Mouse (Mus musculus): ENCODE results near the gene Syngr1. TPM values are rescaled to one million over a fixed set of nuclear protein-coding genes. Genes with fewer than 3 reads are reported as not detected.

Gene Syngr1
- polyA plus RNA-seq, 1 experiment from 2014 or later: 1.4 TPM

DNA sequence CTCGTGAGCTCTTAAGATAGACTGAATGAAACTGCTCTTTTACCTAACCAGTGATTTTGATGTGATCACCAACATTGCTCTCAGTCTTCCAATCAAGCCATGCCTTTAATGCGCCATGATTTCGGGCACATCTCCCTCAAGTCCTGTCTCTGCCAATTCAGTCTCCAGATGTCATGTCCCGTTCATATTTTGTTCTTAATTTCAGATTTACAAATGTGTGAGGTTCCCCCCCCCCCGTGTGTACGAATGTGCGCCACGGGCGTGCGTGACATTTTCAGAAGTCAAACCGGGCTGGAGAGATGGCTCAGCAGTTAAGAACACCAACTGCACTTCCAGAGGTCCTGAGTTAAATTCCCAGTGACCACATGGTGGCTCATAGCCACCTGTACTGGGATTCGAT lies 7.4 kb upstream of the Syngr1 start:
- 3% methylated on average over 12 of the region's 12 CpGs for WGBS
- H3K36me3 ChIP-seq: peaks cover 39% of the 10 kb centered on the region
- H3K27me3 ChIP-seq (ENCODE audit: low read depth, poor library complexity, severe bottlenecking): no peaks in the 10 kb centered on the region

DNA sequence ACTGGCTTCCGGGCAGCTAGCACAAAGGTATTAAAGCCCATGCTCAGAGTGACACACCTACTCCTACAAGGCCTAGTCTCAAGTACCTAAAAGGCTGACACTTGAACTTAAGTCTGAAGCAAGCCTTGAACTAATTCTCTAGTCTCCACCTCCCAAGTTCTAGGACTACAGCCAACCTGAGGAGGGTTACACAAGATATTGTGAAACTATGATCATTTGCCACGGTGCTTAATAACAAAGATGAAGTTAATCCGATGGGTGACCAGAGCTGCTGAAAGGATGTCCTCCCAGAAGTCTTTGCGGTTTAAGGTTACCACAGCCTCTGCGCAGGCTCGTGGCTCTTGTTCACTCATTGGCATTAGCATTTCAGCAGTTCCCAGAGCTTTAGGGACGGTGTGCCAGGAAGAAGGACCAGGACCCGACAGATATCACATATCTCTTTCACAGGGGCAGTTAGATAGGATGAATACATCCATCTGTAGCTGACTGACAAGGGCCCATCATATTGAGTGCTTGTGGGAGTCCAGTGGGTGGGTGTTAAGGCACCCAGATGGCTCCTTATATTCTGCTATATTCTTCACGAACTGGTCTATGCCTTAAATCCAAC lies 3.6 kb upstream of the Syngr1 start:
- Histone ChIP-seq H3K4me3 (no peak overlapping the region), H3K9me3 (replicated peaks) (no peaks in the 10 kb centered on the region), H3K36me3 (peaks cover 1% of the 10 kb centered on the region; the same call in 1 of the 2 replicates), H3K27me3 (ENCODE audit: low read depth, poor library complexity, severe bottlenecking) (peaks cover 35% of the 10 kb centered on the region), H3K4me1 (peaks cover 20% of the 10 kb centered on the region), H3K27ac (no peak overlapping the region)
- no peak for DNase-seq (ENCODE audit: low spot score)
- WGBS: 89% methylated on average over 9 of the region's 9 CpGs

More for the DNA sequence above, 7.4 kb upstream of the Syngr1 start:
- DNase-seq (ENCODE audit: low spot score): no peak
- peaks cover 27% of the 10 kb centered on the region for H3K4me1 ChIP-seq
- peak overlapping the region; percentile 94 for H3K27ac ChIP-seq
- H3K9me3 ChIP-seq (replicated peaks): no peaks in the 10 kb centered on the region
- H3K4me3 ChIP-seq: peak overlapping the region; percentile 85

DNA sequence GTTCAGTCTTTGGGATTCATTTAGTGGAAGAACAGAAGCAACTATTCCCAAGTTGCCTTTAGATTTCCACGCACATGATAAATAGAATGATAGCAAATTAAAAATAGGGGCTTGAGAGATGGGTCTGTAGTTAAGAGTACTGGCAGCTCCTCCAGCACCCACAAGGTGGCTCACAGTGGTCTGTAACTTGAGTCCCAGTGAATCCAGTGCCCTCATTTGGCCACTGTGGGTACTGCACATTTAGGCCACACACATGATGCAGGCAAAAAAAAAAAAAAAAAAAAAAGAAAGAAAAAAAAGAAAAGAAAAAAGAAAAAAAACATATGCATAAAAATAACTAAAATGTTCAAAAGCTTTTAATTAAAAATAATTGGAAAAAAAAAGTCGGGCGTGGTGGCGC lies 2.5 kb upstream of the Syngr1 start:
- WGBS: 35% methylated on average over 4 of the region's 4 CpGs
- Histone ChIP-seq H3K27me3 (ENCODE audit: low read depth, poor library complexity, severe bottlenecking) (peaks cover 47% of the 10 kb centered on the region), H3K4me1 (peaks cover 24% of the 10 kb centered on the region), H3K27ac (no peak overlapping the region), H3K9me3 (replicated peaks) (no peaks in the 10 kb centered on the region), H3K36me3 (no peaks in the 10 kb centered on the region), H3K4me3 (no peak overlapping the region)
- peak; percentile 82 for DNase-seq (ENCODE audit: low spot score)

DNA sequence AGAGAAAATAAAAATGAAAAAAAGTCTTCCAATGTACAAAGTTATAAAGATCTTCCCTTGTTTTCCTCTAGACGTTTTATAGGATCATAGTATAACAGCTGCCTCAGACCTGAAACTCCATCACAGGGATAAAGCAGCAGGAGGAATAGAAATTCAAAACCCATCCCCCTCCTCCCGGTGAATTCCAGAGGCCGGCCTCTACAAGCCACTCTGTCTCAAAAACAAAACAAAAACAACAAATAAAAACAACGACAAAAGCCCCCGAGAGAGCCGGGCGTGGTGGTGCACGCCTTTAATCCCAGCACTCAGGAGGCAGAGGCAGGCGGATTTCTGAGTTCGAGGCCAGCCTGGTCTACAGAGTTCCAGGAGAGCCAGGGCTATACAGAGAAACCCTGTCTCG lies 979 bp upstream of the Syngr1 start:
- Histone ChIP-seq H3K4me3 (no peak overlapping the region), H3K4me1 (peaks cover 24% of the 10 kb centered on the region), H3K9me3 (replicated peaks) (no peaks in the 10 kb centered on the region), H3K27ac (no peak overlapping the region), H3K27me3 (ENCODE audit: low read depth, poor library complexity, severe bottlenecking) (peaks cover 57% of the 10 kb centered on the region), H3K36me3 (no peaks in the 10 kb centered on the region)
- WGBS: 73% methylated on average over 11 of the region's 11 CpGs
- DNase-seq (ENCODE audit: low spot score): no peak

DNA sequence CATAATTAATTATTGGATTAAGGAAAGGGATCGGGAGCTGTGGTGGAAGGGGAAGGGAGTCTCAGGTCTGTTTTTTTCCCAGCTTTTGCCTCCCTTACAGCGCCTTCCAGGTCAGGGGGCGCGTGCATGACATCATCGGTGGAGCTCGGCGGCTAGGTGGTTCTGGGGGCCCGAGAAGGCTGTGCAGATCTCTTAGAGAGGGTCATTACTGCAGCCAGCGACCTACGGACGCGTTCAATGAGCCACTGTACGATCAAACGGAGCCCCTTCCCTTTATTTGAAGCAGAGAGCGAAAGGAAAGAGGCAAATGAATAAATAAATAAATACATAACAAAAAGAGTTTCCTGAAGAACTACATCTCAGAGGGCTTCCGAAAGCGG lies 403 bp upstream of the Syngr1 start:
- 4% methylated on average over 17 of the region's 17 CpGs for WGBS
- Histone ChIP-seq H3K27ac (peak overlapping the region; percentile 48; the same call in 1 of the 2 replicates), H3K4me1 (peaks cover 24% of the 10 kb centered on the region), H3K4me3 (peak overlapping the region; percentile 71), H3K9me3 (replicated peaks) (no peaks in the 10 kb centered on the region), H3K36me3 (no peaks in the 10 kb centered on the region), H3K27me3 (ENCODE audit: low read depth, poor library complexity, severe bottlenecking) (peaks cover 61% of the 10 kb centered on the region)
- DNase-seq (ENCODE audit: low spot score): peak; percentile 51

DNA sequence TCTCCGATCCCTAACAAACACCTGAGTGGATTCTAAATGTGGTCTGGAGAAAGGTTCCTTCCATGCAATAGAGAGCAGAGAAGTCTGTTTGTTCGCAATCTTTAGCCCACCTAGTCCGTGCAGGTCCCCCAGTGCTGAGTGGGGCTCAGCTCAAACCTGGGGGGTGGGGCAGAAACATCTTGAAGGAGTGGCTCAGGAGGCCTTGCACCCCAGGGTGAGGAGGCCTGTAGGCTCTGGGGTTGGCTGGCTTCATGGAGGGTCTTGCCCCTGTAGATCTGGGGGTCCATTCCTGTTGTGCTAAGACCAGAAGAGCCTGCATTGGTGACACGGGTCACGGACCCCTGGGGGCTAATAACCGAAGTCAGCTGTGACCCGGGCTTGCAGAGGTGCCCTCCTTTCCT lies 907 bp downstream of the Syngr1 start:
- no peak overlapping the region for H3K27ac ChIP-seq
- H3K4me3 ChIP-seq: peak overlapping the region; percentile 71
- 17% methylated on average over 7 of the region's 7 CpGs for WGBS
- H3K4me1 ChIP-seq: peaks cover 28% of the 10 kb centered on the region
- peaks cover 74% of the 10 kb centered on the region for H3K27me3 ChIP-seq (ENCODE audit: low read depth, poor library complexity, severe bottlenecking)
- no peaks in the 10 kb centered on the region for H3K36me3 ChIP-seq
- H3K9me3 ChIP-seq (replicated peaks): no peaks in the 10 kb centered on the region
- DNase-seq (ENCODE audit: low spot score): no peak

DNA sequence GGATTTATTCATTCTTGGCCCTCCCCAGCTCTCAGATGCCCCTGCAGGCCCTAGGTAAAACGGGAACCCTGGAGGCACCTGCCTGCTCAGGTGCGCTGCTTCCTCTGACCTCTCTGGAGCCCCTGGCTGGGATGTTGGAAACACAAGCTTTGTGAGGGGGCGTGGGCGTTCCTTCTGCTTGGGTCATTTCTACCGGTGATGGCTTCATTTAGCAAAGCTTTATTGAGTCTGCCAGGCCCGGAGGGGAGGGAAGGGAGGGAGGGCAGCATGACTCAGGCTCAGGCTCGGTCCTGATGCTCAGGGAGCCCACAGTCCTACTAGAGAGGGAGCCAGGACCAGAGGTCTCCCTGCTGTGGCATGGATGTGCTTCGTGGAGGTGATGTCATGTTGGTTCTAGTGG lies 1.5 kb downstream of the Syngr1 start:
- 17% methylated on average over 8 of the region's 8 CpGs for WGBS
- peaks cover 80% of the 10 kb centered on the region for H3K27me3 ChIP-seq (ENCODE audit: low read depth, poor library complexity, severe bottlenecking)
- DNase-seq (ENCODE audit: low spot score): no peak
- peaks cover 33% of the 10 kb centered on the region for H3K4me1 ChIP-seq
- H3K9me3 ChIP-seq (replicated peaks): no peaks in the 10 kb centered on the region
- no peak overlapping the region for H3K27ac ChIP-seq
- H3K4me3 ChIP-seq: no peak overlapping the region
- no peaks in the 10 kb centered on the region for H3K36me3 ChIP-seq

DNA sequence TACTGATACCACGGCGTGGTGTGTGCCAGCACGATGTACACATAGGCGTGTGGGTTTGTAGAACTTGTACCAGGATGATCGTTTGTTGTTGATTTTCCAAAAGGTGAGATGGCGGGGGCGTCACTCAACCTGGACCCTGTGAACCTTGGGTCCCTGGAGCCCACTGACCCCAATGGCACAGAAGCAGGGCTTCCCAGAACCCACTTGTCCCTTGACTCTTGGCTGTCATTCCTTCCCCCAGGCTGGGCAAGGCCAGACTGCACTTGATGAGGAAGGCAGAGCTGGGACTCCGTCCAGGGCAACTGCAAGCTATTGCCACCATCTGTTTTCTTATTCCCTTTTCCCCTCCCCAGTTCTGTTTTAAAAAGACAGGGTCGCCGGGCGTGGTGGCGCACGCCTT lies 3.1 kb downstream of the Syngr1 start:
- WGBS: 94% methylated on average over 13 of the region's 13 CpGs
- Histone ChIP-seq H3K27ac (no peak overlapping the region), H3K36me3 (no peaks in the 10 kb centered on the region), H3K4me3 (no peak overlapping the region), H3K4me1 (peaks cover 48% of the 10 kb centered on the region), H3K27me3 (ENCODE audit: low read depth, poor library complexity, severe bottlenecking) (peaks cover 94% of the 10 kb centered on the region), H3K9me3 (replicated peaks) (no peaks in the 10 kb centered on the region)
- no peak for DNase-seq (ENCODE audit: low spot score)

DNA sequence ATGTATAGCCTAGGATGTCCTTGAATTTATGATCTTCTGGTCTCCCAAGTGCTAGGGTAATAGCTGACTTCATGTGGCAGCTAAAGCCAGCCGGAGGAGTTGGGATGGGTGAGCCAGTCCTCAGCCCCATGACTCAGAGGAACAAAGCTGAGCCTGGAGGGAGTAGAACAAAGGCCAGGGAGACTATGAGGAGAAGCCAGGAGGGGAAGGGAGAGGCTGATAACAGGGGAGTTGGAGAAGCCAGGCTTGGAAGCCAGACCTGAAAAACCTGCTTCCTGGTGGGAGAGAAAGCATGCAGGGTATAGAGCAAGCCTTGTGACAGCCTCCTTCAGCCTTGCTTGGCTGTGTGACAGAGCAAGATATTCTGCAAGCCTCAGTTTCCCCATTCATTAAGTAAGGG lies 4.5 kb downstream of the Syngr1 start:
- Histone ChIP-seq H3K4me3 (no peak overlapping the region), H3K27me3 (ENCODE audit: low read depth, poor library complexity, severe bottlenecking) (peaks cover 94% of the 10 kb centered on the region), H3K4me1 (peaks cover 47% of the 10 kb centered on the region), H3K27ac (no peak overlapping the region), H3K9me3 (replicated peaks) (no peaks in the 10 kb centered on the region), H3K36me3 (no peaks in the 10 kb centered on the region)
- WGBS: 89% methylated on average over 1 of the region's 1 CpGs
- no peak for DNase-seq (ENCODE audit: low spot score)

DNA sequence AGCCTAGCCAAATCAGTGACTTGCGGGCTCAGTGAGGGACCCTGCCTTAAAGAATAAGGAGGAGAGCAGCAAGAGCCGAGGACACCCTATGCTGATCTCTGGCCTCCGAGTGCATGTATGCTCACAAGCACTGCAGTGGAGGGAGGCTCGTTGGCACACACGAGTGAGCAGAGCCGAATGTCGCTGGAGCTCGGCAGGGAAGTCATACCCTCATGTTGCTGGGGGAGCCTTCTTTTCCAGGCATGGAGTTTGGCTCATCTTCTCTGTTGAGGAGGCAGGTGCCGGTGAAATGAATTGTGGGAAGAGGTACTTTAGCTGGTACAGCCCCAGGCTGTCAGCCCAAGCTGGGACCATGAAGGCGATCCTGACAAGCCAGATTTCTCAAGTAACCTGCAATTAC lies 5.3 kb downstream of the Syngr1 start:
- peaks cover 87% of the 10 kb centered on the region for H3K27me3 ChIP-seq (ENCODE audit: low read depth, poor library complexity, severe bottlenecking)
- 72% methylated on average over 10 of the region's 10 CpGs for WGBS
- H3K4me1 ChIP-seq: peaks cover 38% of the 10 kb centered on the region
- H3K36me3 ChIP-seq: no peaks in the 10 kb centered on the region
- H3K4me3 ChIP-seq: no peak overlapping the region
- H3K27ac ChIP-seq: no peak overlapping the region
- H3K9me3 ChIP-seq (replicated peaks): no peaks in the 10 kb centered on the region
- DNase-seq (ENCODE audit: low spot score): no peak

DNA sequence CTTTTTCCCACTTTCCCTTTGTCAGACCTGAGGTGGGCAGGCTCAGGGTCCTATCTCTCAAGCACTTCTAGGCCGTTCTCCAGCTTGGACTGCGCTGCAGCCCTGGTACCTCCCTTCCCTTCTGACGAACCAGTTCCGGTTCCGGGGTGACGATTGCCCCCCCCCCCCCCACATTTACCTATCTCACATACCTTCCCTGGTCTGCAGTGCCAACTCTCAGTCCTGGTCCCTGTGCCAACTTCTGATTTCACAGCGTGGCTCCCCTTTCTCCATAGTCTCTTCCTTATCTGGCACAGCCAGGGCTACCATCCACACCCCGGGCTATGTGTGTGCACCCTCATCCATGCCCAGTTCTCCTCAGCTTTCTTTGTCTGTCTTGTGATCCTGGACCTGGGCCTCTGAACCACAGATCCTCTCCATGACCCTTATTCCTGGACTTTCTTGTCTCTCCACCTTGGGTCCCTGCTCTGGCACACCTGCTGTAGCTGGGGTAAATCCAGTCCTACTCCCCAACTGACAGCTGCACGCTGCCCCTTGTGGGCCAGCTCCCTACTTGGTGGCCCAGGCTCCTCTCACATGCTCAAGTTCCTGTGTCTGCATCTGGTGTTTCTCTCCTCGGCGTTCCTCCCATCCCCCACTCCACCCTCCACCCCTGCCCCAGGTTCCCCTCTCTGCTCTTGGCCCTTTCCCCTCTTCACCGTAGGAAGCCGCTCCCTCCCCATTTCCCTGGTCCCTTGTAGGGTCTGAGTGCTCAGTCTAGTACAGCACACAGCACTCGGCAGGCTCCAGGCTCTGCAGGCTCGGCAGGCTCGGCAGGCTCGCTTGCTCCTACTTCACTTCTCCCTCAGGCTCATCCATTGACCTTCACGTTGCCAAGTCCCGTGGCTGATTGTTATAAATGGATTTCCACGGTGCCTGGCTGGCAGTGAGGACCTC lies 6.1 kb downstream of the Syngr1 start:
- H3K9me3 ChIP-seq (replicated peaks): no peaks in the 10 kb centered on the region
- peak; percentile 77 for DNase-seq (ENCODE audit: low spot score)
- H3K4me3 ChIP-seq: peak overlapping the region; percentile 26
- H3K27me3 ChIP-seq (ENCODE audit: low read depth, poor library complexity, severe bottlenecking): peaks cover 83% of the 10 kb centered on the region
- H3K4me1 ChIP-seq: peaks cover 30% of the 10 kb centered on the region
- peak overlapping the region; percentile 64 for H3K27ac ChIP-seq
- whole genome bisulfite sequencing: 20% methylated on average over 18 of the region's 20 CpGs
- no peaks in the 10 kb centered on the region for H3K36me3 ChIP-seq

DNA sequence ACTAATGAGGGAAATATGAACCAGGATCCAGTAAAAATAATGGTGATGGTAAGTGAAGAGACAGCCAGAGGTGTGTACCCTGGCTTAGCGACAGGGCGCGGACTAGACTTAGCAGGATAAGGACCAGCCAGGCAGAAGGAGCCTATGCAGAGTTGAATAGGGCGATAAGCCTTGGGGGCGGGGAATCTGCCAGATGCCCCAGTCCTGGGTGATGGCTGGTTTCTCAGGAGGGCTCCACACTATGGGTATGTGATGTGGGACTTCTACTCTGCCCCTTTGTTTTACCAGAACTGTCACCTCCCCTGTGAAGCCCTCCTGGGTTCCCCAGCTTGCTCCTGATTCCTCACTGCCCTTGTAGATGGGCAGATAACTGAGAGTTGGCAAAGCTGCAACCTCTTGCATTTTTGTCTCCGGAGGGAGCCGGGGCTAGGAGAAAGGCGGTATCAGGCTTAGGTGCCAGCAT lies 6.9 kb downstream of the Syngr1 start:
- no peak for DNase-seq (ENCODE audit: low spot score)
- no peaks in the 10 kb centered on the region for H3K36me3 ChIP-seq
- H3K4me3 ChIP-seq: no peak overlapping the region
- H3K4me1 ChIP-seq: peaks cover 24% of the 10 kb centered on the region
- H3K27me3 ChIP-seq (ENCODE audit: low read depth, poor library complexity, severe bottlenecking): peaks cover 75% of the 10 kb centered on the region
- H3K9me3 ChIP-seq (replicated peaks): no peaks in the 10 kb centered on the region
- WGBS: 36% methylated on average over 8 of the region's 8 CpGs
- H3K27ac ChIP-seq: 0 out of 2 replicates have a peak overlapping the region, but pooled peaks have one; percentile 64

DNA sequence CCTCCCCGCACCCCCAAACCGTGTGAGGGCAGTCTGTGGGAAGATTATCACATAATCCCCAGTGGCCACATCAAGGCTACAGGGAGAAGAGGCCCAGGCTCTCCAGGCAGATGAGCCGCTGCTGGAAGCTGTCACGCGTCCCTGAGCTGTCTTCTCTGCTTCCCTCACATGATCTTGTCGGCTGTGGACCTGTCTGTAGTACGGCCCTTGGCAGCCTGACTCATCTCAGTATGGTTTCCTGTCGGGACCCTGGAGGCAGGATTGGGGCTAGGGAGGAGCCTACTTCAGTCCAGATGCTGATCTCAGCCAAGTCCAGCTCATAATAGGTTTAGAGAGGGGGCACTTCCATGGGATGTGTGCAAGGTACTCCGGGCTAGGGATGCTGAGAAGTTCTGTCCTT lies 7.7 kb downstream of the Syngr1 start:
- H3K4me3 ChIP-seq: no peak overlapping the region
- no peaks in the 10 kb centered on the region for H3K9me3 ChIP-seq (replicated peaks)
- DNase-seq (ENCODE audit: low spot score): no peak
- 46% methylated on average over 9 of the region's 9 CpGs for WGBS
- peaks cover 67% of the 10 kb centered on the region for H3K27me3 ChIP-seq (ENCODE audit: low read depth, poor library complexity, severe bottlenecking)
- H3K27ac ChIP-seq: no peak overlapping the region
- no peaks in the 10 kb centered on the region for H3K36me3 ChIP-seq
- H3K4me1 ChIP-seq: peaks cover 24% of the 10 kb centered on the region

Measured in limb, embryonic 10.5 days (tissue).